Mouse (Mus musculus) embryonic facial prominence, embryonic 10.5 days (tissue): ENCODE results near the gene Gm10322. TPM values are rescaled to one million over a fixed set of nuclear protein-coding genes. Genes with fewer than 3 reads are reported as not detected.

Experiments
- DNase-seq: peaks from one replicate; pipeline ENCODE4 v3.0.0-alpha.2; 2017; ENCODE audit warnings: low spot score
- H3K27ac ChIP-seq: fragments of 300-500 bp; sonication (generic); replicated peaks from 2 replicates; pipeline ENCODE4 v1.5.1; 2016; ENCODE audit warnings: mild to moderate bottlenecking
- H3K27me3 ChIP-seq: fragments of 300-500 bp; sonication (generic); replicated peaks from 2 replicates; pipeline ENCODE4 v1.6.1; 2016; ENCODE audit warnings: low read depth, mild to moderate bottlenecking; ENCODE audit not compliant: poor library complexity, severe bottlenecking
- H3K36me3 ChIP-seq: fragments of 300-500 bp; sonication (generic); replicated peaks from 2 replicates; pipeline ENCODE4 v1.6.1; 2016; ENCODE audit warnings: mild to moderate bottlenecking, moderate library complexity
- H3K4me1 ChIP-seq: fragments of 300-500 bp; sonication (generic); 2 replicates; pipeline ENCODE4 v1.6.1; 2016
- H3K4me3 ChIP-seq: fragments of 300-500 bp; sonication (generic); 2 replicates; pipeline ENCODE4 v1.5.1; 2016; ENCODE audit warnings: mild to moderate bottlenecking, moderate library complexity
- H3K9me3 ChIP-seq: fragments of 300-500 bp; sonication (generic); 2 replicates; pipeline ENCODE4 v1.6.1; 2016; ENCODE audit warnings: mild to moderate bottlenecking
- WGBS: fragments of 180-500 bp; shearing (Covaris S2); methylation state at CpG from one replicate; pipeline ENCODE4 v1.1.7; 2016; 5-methylcytosine and 5-hydroxymethylcytosine counted together
- polyA plus RNA-seq: library from polyadenylated mRNA; unstranded; fragments of >200 nt; fragmentation: Nextera tagmentation; extraction: Ambion mirVana; gene quantifications from 2 replicates; pipeline ENCODE4 v1.2.1, GENCODE M21; 2016

Gm10322 gene
- polyA plus RNA-seq, 1 experiment from 2014 or later = not detected

DNA sequence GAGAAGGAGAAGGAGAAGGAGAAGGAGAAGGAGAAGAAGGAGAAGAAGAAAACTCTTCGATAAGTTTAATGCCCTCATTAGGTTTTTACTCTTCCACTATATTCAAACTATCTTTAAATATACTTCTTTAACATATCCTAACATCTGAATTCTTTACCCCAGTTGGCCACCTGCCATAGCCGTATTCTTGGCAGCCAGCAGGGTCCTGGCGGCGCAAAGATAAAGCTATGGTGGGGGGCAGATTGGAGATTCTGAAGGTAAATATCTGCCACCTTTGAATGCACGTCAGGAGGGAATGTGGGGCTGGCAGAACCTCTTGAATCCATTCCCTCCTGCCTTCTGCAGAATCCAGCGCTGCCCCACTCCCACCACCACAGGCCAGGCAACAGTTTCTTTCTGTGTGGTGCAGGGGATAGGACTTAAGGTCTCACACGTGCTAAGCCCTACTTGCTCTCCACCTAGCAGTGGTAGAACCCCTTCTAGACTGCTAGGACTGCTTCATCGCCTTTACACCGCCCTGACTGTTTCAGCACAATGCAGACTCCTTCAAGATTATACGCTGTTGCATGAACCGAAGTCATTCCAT is 10.9 kb upstream of the Gm10322 start:
- 85% methylated on average over 11 of the region's 11 CpGs for WGBS

DNA sequence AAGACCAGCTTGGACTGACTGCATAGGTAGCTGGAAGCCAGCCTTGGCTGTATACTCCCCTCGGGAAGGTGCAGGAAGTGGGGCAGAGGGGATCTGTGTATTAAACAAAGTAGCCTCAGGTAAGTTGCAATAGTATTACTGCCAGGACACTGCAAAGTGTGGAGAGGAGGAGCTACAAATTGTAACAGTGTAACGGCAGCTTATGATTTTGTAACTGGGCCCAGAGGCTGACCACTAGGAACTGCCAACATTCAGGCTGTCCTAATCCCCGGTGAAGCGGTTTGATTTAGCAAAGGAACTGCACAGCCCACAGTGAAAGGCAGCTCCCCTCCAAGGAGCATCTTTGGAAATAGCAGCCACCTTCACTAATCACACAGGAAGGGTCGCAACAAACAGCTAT is 2.6 kb upstream of the Gm10322 start:
- peaks cover 4% of the 10 kb centered on the region; the same call in 1 of the 2 replicates for H3K27me3 ChIP-seq
- H3K27ac ChIP-seq = no peak overlapping the region
- no peaks in the 10 kb centered on the region for H3K9me3 ChIP-seq
- DNase-seq = no peak
- H3K4me3 ChIP-seq = no peak overlapping the region
- peaks cover 23% of the 10 kb centered on the region for H3K4me1 ChIP-seq
- 75% methylated on average over 5 of the region's 5 CpGs for WGBS
- H3K36me3 ChIP-seq = no peaks in the 10 kb centered on the region

More for the DNA sequence above, 10.9 kb upstream of the Gm10322 start:
- DNase-seq = no peak
- Histone ChIP-seq H3K4me1 (peaks cover 3% of the 10 kb centered on the region; the same call in 1 of the 2 replicates), H3K27me3 (no peaks in the 10 kb centered on the region), H3K27ac (no peak overlapping the region), H3K4me3 (no peak overlapping the region), H3K36me3 (no peaks in the 10 kb centered on the region), H3K9me3 (no peaks in the 10 kb centered on the region)

DNA sequence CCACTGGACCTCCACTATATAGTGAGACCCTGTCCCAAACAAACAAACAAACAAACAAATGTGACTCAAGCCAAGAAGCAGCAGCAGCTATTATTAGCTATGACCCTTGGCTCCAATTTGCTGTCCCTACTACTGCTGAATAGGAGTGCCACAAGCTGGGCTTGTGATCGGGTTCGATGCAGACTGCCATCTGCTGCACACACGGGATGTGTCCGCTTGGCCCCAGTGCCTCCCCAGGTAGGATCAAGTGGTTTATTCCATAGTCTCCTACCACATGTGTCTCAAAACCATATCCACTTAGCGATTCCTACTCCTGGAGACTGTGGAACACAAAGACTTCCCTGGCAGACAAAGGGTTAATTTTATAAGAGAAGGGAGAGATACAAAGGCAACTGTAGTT is 1.7 kb upstream of the Gm10322 start:
- H3K4me3 ChIP-seq = no peak overlapping the region
- H3K36me3 ChIP-seq = no peaks in the 10 kb centered on the region
- H3K9me3 ChIP-seq = no peaks in the 10 kb centered on the region
- WGBS = 83% methylated on average over 5 of the region's 5 CpGs
- H3K27ac ChIP-seq = no peak overlapping the region
- peaks cover 4% of the 10 kb centered on the region; the same call in 1 of the 2 replicates for H3K27me3 ChIP-seq
- H3K4me1 ChIP-seq = peaks cover 20% of the 10 kb centered on the region
- DNase-seq = no peak

DNA sequence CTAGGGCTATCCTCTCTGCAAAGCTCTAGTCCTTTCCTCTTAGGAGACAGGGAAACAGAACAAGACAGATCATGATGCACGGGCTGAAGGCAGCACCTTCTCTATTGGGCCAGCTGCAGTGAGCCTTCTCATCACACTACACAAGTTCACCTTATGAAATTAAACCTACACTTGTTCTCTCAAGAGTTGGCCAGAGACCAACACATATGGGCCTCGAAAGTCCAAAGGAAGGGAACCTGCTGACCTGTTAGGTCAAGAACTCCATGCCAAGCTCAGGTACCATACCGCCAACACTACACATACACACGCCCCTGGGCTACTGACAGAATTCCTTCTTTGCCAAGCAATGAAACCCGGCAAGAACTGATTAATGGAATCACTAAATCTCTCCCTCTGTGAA is 452 bp upstream of the Gm10322 start:
- H3K36me3 ChIP-seq = no peaks in the 10 kb centered on the region
- H3K4me3 ChIP-seq = peak overlapping the region; percentile 94
- H3K4me1 ChIP-seq = peaks cover 19% of the 10 kb centered on the region
- H3K27ac ChIP-seq = 0 out of 2 replicates have a peak overlapping the region, but pooled peaks have one; percentile 94
- DNase-seq = no peak
- 44% methylated on average over 5 of the region's 5 CpGs for WGBS
- H3K27me3 ChIP-seq = peaks cover 4% of the 10 kb centered on the region; the same call in 1 of the 2 replicates
- H3K9me3 ChIP-seq = no peaks in the 10 kb centered on the region

DNA sequence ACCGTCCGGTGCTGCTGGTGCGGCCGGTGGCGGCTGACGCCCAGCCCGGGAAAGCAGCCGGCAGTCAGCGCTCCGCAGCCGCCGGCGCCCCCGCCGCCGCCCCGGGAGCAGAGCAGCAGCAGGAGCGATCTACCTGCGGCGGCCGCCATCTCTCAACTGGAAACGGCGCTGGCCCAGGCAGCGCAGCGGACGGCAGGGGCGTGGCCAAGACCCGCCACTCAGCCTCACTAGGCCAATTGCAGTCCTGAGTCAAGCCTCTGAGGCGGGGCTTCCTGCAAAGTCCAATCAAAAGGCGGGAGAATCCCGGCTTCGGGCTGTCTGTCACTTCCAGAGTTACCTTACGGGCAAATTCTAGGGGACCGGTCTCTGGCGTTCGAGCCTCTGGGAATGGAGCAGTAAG is 659 bp downstream of the Gm10322 start, which contains the start of gene Mcu:
TSS of gene Mcu (minus strand) at position 171 of the 400 bp plus-strand sequence.
- H3K36me3 ChIP-seq = no peaks in the 10 kb centered on the region
- H3K27ac ChIP-seq = peak within 1 kb of the TSS; percentile 94
- no peaks in the 10 kb centered on the region for H3K9me3 ChIP-seq
- DNase-seq = peak; percentile 96
- peaks cover 4% of the 10 kb centered on the region; the same call in 1 of the 2 replicates for H3K27me3 ChIP-seq
- peak within 1 kb of the TSS; percentile 94 for H3K4me3 ChIP-seq
- 4% methylated on average over 36 of the region's 36 CpGs for WGBS
- peaks cover 19% of the 10 kb centered on the region for H3K4me1 ChIP-seq

DNA sequence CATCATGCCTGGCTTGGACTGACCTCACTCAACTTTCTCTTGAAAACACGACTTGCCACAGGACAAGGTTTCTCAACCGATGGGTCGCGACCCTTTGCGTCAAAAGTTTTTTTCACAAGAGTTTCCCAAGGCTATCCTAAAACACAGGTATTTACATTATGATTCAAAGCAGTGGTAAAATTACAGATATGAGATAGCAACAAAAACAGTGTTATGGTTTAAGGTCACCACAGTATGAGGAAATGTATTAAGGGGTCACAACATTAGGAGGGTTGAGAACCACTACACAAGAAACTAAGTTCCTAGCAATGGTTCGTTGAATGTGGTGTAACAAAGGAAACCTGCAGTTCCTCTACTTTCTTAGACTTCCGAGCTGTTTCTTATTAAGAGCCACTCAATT is 1.9 kb downstream of the Gm10322 start:
- Histone ChIP-seq H3K9me3 (no peaks in the 10 kb centered on the region), H3K4me3 (no peak overlapping the region), H3K4me1 (peaks cover 19% of the 10 kb centered on the region), H3K27me3 (peaks cover 4% of the 10 kb centered on the region; the same call in 1 of the 2 replicates), H3K36me3 (no peaks in the 10 kb centered on the region), H3K27ac (no peak overlapping the region)
- DNase-seq = no peak
- WGBS = 90% methylated on average over 7 of the region's 7 CpGs

DNA sequence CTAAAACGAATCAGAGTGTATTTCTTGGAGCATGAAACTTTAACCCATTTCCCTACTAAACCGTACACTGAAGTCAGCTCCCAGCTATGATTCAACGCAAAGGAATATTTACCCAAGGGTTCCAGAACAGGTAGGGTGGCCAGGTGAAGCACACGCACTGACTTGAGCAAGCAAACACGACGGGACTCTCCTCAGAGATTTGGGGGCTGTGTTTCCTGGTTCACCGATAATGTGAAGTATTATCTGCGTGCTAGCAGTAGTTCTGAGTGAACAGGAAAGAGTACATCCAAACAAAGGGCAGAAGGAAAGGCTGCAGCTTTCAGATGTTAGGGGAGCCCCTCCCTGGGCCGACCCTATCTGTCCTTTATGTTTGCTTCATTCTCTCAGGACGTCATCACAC is 5.5 kb downstream of the Gm10322 start:
- H3K27me3 ChIP-seq = no peaks in the 10 kb centered on the region
- no peaks in the 10 kb centered on the region for H3K36me3 ChIP-seq
- no peaks in the 10 kb centered on the region for H3K9me3 ChIP-seq
- no peak for DNase-seq
- no peak overlapping the region for H3K4me3 ChIP-seq
- peaks cover 5% of the 10 kb centered on the region; the same call in 1 of the 2 replicates for H3K4me1 ChIP-seq
- WGBS = 83% methylated on average over 10 of the region's 10 CpGs
- no peak overlapping the region for H3K27ac ChIP-seq

DNA sequence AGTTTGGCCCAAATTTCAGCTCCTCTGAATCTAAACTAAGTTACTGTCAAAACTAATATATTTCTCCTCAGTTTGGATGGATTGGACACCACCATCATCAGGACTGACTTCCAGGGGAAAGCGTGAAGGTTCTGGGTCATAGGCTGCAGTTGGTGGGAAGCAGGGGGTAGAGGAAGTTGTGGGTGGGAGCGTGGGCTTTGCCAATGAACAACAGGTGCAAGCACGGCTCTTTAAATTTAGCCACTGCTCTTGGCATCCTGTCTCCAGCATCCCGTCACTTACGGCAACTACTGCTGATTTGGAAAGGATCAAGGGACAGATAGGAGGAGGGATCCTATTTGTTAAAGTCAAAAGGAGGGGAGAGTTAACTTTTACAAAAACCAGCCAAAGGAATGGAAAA is 7.6 kb downstream of the Gm10322 start:
- Histone ChIP-seq H3K4me3 (no peak overlapping the region), H3K4me1 (no peaks in the 10 kb centered on the region)
- 69% methylated on average over 5 of the region's 5 CpGs for WGBS

DNA sequence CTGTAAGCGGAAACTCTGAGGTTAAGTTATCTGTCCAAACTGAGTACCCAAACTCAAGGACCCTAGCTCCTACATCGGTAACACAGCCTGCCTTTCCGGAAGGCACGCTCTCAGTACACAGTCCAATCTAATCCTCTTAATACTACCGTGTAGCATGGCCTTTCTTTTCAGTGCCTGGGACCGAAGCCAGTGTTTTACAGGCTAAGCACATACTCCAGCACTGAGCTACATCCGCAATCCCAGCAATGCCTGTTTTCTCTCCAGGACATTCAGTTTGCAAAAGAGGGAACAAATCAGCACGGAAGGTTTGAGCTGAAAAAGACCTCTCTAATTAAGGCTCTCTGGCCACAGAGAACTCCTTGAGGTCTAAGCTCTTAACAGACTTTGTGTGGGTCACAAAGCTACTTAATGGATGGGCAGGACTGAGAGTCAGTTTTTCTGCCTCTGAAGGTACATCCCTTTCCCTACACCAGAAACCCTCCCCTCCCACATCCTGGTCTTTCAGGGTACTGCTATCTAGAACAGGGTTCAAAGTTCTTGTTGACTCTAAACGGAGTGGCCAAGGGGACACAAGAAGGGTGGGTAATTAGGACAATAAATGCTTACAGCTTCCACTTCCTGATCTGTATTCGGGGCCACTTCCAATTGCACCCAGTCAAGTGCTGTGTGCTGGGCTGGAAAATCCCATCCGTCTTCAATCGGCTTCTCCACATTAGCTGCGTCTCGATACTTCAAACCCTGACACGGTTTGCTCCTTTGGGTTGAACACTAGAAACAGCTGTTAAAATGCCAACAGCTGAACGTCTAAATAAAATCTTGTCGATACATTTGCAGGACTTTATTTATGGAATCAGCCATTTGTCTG is 13.0 kb downstream of the Gm10322 start:
- Histone ChIP-seq H3K4me1 (no peaks in the 10 kb centered on the region), H3K36me3 (no peaks in the 10 kb centered on the region), H3K27me3 (no peaks in the 10 kb centered on the region), H3K9me3 (no peaks in the 10 kb centered on the region), H3K4me3 (no peak overlapping the region), H3K27ac (no peak overlapping the region)
- DNase-seq = no peak
- WGBS = 77% methylated on average over 17 of the region's 17 CpGs

More for the DNA sequence above, 7.6 kb downstream of the Gm10322 start:
- DNase-seq = no peak
- H3K27me3 ChIP-seq = no peaks in the 10 kb centered on the region
- no peaks in the 10 kb centered on the region for H3K9me3 ChIP-seq
- H3K27ac ChIP-seq = no peak overlapping the region
- H3K36me3 ChIP-seq = no peaks in the 10 kb centered on the region

DNA sequence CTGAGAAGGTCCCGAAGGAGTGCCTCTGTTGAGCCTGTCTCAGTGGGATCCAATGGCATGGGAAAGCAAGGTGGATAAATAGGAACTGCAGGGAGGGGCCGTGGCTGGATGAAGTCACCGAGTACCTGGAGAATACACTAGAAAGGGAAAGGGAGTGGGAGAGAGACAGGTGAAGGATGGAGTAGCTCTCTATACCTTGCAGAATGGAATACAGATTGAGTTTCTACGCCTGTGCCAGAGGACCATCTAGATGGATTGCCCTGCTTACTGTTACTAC is 13.6 kb downstream of the Gm10322 start:
- Histone ChIP-seq H3K27ac (no peak overlapping the region), H3K9me3 (no peaks in the 10 kb centered on the region), H3K4me1 (no peaks in the 10 kb centered on the region), H3K4me3 (no peak overlapping the region), H3K36me3 (no peaks in the 10 kb centered on the region), H3K27me3 (no peaks in the 10 kb centered on the region)
- DNase-seq = no peak
- 85% methylated on average over 4 of the region's 4 CpGs for WGBS

DNA sequence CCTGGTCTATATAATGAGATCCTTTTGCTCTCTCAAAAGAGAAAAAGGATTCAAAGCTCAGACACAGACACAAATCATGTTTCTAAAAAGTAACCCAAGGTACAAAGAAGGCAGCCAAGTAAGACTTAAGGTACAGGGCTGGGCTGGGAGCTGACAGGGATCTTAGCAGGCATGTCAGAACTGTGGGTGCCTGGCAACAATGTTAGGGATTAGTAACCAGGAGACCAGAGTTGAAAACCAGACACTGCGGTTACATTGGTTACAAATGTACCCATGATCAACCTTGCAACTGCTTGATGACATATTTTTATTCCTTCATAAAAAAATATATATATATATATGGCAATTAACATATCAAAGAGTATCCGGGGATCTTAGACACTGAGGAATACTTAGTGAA is 20.2 kb downstream of the Gm10322 start:
- no peak overlapping the region for H3K4me3 ChIP-seq
- H3K36me3 ChIP-seq = no peaks in the 10 kb centered on the region
- peaks cover 19% of the 10 kb centered on the region for H3K4me1 ChIP-seq
- no peak for DNase-seq
- no peaks in the 10 kb centered on the region for H3K27me3 ChIP-seq
- no peaks in the 10 kb centered on the region for H3K9me3 ChIP-seq
- WGBS = 91% methylated on average over 2 of the region's 2 CpGs
- no peak overlapping the region for H3K27ac ChIP-seq

DNA sequence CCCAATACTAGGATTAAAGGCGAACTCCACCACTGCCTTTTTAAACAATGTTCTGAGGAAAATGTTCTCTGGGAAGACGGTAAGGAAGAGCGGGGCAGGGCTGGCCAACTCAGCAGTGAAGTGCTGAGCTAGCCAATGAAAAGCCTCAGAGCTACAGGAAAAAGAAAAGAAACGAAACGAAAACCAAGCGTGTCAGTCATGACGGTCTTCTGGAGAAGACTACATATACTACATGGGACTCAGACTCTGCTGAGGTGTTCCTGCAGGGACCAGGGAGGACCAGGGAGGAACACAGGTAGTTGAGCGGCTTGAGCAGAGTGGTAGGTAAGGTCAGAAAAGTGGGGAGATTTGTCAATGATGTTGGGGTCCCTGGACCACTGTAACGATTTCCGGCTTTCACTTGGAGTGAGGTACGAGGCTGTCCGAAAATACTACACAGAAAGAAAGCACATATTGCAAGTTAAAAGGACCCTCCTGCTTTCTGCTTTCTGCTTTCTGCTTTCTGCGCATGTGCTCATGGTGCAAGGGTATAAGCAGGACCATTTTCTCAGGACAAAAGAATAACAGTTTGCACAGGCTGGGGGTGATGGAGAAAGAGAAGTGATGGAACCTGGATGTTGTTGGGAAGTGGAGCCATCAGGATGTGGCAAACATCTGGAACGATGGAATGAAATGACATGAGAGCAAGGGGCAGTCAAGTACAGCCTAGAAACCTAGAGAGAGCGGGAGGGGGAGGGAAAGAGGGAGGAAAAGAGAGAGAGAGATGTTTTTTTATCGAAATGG is 21.1 kb downstream of the Gm10322 start:
- Histone ChIP-seq H3K27ac (peak overlapping the region; percentile 68; the same call in 1 of the 2 replicates), H3K4me1 (peaks cover 19% of the 10 kb centered on the region), H3K9me3 (no peaks in the 10 kb centered on the region), H3K36me3 (no peaks in the 10 kb centered on the region), H3K27me3 (no peaks in the 10 kb centered on the region), H3K4me3 (no peak overlapping the region)
- 76% methylated on average over 16 of the region's 16 CpGs for WGBS
- peak; percentile 23 for DNase-seq
